8 mouse cellular contexts compared by ENCODE assay signal in the genomic region with DNA sequence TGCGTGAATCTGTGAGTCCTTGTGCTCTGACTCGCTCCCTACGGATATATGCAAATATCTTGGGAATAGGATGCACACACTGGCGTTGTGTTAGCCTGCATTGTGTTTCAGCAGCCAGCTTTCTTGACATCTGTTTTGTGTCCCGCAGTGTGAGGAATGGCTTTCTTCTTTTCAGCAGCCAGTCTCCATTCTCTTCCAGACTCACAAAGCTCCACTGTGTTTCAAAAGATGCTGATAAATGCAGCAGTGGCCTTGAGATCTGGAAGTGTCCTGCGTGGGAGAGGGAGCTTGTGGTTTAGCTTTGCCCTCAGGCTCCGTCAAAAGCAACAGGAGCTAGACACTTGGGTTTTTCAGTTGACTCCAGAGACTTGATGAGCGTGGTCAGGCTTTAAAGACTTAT.
DNase-seq lines count a peak whose midpoint lies in the region; ATAC-seq lines count a peak whose summit lies in the region.

No protein-coding gene starts in this region.

- H3K27ac ChIP-seq in kidney, embryonic 14.5 days (ENCODE audit: low read depth, low read length) = no peak overlapping the region
- peak overlapping the region; percentile 69; the same call in 1 of the 2 replicates for H3K27ac ChIP-seq in forebrain, embryonic 11.5 days (ENCODE audit: low read depth, low read length)
- peak overlapping the region; percentile 60 for H3K27ac ChIP-seq in hindbrain, embryonic 14.5 days

- H3K4me3 ChIP-seq in kidney, embryonic 14.5 days (ENCODE audit: low read length) = no peak overlapping the region
- H3K4me3 ChIP-seq in forebrain, embryonic 11.5 days (ENCODE audit: low read depth, low read length) = no peak overlapping the region
- H3K4me3 ChIP-seq in hindbrain, embryonic 14.5 days (replicated peaks; ENCODE audit: low read length) = no peak overlapping the region

- no peaks in the 10 kb centered on the region for H3K4me1 ChIP-seq in kidney, embryonic 14.5 days (ENCODE audit: control insufficient read depth, insufficient read depth, low read length)
- H3K4me1 ChIP-seq in forebrain, embryonic 11.5 days (replicated peaks; ENCODE audit: control insufficient read depth, insufficient read depth, low read length) = 0 out of 2 replicates have a peak, but pooled peaks cover 2% of the 10 kb centered on the region
- H3K4me1 ChIP-seq in hindbrain, embryonic 14.5 days (replicated peaks; ENCODE audit: control insufficient read depth, insufficient read depth, low read length) = no peaks in the 10 kb centered on the region

- H3K36me3 ChIP-seq in kidney, embryonic 14.5 days (ENCODE audit: control insufficient read depth, insufficient read depth, low read length) = no peaks in the 10 kb centered on the region
- H3K36me3 ChIP-seq in forebrain, embryonic 11.5 days (ENCODE audit: control insufficient read depth, insufficient read depth, low read length) = no peaks in the 10 kb centered on the region
- H3K36me3 ChIP-seq in hindbrain, embryonic 14.5 days (replicated peaks; ENCODE audit: control insufficient read depth, insufficient read depth) = no peaks in the 10 kb centered on the region

- H3K27me3 ChIP-seq in kidney, embryonic 14.5 days (ENCODE audit: control insufficient read depth, insufficient read depth, low read length) = no peaks in the 10 kb centered on the region
- H3K27me3 ChIP-seq in forebrain, embryonic 11.5 days (ENCODE audit: control insufficient read depth, insufficient read depth, low read length) = no peaks in the 10 kb centered on the region
- no peaks in the 10 kb centered on the region for H3K27me3 ChIP-seq in hindbrain, embryonic 14.5 days (ENCODE audit: control insufficient read depth, insufficient read depth, low read length)

- H3K9ac ChIP-seq in kidney, embryonic 14.5 days (ENCODE audit: low read depth, low read length) = no peak overlapping the region
- H3K9ac ChIP-seq in forebrain, embryonic 11.5 days (ENCODE audit: low read length) = no peak overlapping the region
- no peak overlapping the region for H3K9ac ChIP-seq in hindbrain, embryonic 14.5 days

- no peaks in the 10 kb centered on the region for H3K9me3 ChIP-seq in kidney, embryonic 14.5 days (ENCODE audit: control insufficient read depth, low read length)
- H3K9me3 ChIP-seq in forebrain, embryonic 11.5 days (ENCODE audit: control insufficient read depth, low read length) = no peaks in the 10 kb centered on the region
- H3K9me3 ChIP-seq in hindbrain, embryonic 14.5 days (ENCODE audit: control insufficient read depth, low read length) = 0 out of 2 replicates have a peak, but pooled peaks cover 4% of the 10 kb centered on the region

- 50% methylated on average over 8 of the region's 8 CpGs for WGBS in kidney, embryonic 14.5 days
- WGBS in forebrain, embryonic 11.5 days = 13% methylated on average over 8 of the region's 8 CpGs
- WGBS in hindbrain, embryonic 14.5 days = 9% methylated on average over 8 of the region's 8 CpGs

- peak; percentile 2 for DNase-seq in kidney, postnatal 14 days
- DNase-seq in forebrain, embryonic 11.5 days (ENCODE audit: low spot score) = no peak
- DNase-seq in hindbrain, embryonic 14.5 days (ENCODE audit: low spot score) = peak; percentile 51
- peak; percentile 20 for DNase-seq in ovary, postnatal 36 days (ENCODE audit: low spot score)
- no peak for DNase-seq in lung, postnatal 10 days
- DNase-seq in gastrocnemius, adult 8-10 months (ENCODE audit: low spot score in 2 of 2) = no peak
- DNase-seq in thymus, postnatal 14 days = no peak

- no peak overlapping the region for H3K4me2 ChIP-seq in kidney, embryonic 14.5 days (replicated peaks; ENCODE audit: low read depth, low read length)
- no peak overlapping the region for H3K4me2 ChIP-seq in forebrain, embryonic 11.5 days (ENCODE audit: low read depth, low read length, severe bottlenecking)
- H3K4me2 ChIP-seq in hindbrain, embryonic 14.5 days (replicated peaks) = no peak overlapping the region

- no peak for ATAC-seq in kidney, embryonic 14.5 days (ENCODE audit: low FRiP score, low TSS enrichment)
- peak; percentile 91 for ATAC-seq in forebrain, embryonic 11.5 days (replicated peaks; ENCODE audit: low FRiP score)
- ATAC-seq in hindbrain, embryonic 14.5 days (ENCODE audit: low FRiP score) = peak; percentile 78

Comparison
In these comparisons a context has a peak if more than half of its experiments do, and no peak if none do; other contexts are left out.
1. DNase-seq: peak in kidney, postnatal 14 days (single experiment), hindbrain, embryonic 14.5 days (single experiment) and ovary, postnatal 36 days (single experiment); none in forebrain, embryonic 11.5 days (single experiment), lung, postnatal 10 days (single experiment), gastrocnemius, adult 8-10 months (0 of 2) and thymus, postnatal 14 days (single experiment).